Comparison of ENCODE assay signal across 16 mouse cellular contexts in genomic region chr2:180889271-180889920, GRCm38 (mm10). TPM values are rescaled to one million over a fixed set of nuclear protein-coding genes. Genes with fewer than 3 reads are reported as not detected.
A peak's percentile ranks its signal among the peaks of the same experiment; 100 is the strongest.
DNase-seq lines count a peak whose midpoint lies in the region; ATAC-seq lines count a peak whose summit lies in the region.
"Had no signal": no experiment of that assay in that cellular context is flagged by ENCODE, and none has a peak within 500 bp of the region (broad histone marks: within the 10 kb centered on the region; RNA-seq: fewer than 3 reads in every experiment).

No protein-coding gene starts in this region.

- H3K27me3 ChIP-seq in forebrain, embryonic 10.5 days (ENCODE audit: poor library complexity, severe bottlenecking) = peaks cover 67% of the 10 kb centered on the region
- no peaks in the 10 kb centered on the region for H3K27me3 ChIP-seq in hindbrain, embryonic 14.5 days (ENCODE audit: control insufficient read depth, insufficient read depth, low read length)

- WGBS in forebrain, embryonic 10.5 days = 2% methylated on average over 19 of the region's 19 CpGs
- 3% methylated on average over 19 of the region's 19 CpGs for WGBS in hindbrain, embryonic 14.5 days

- peak overlapping the region; percentile 50 for H3K9ac ChIP-seq in hindbrain, embryonic 14.5 days
- H3K9ac ChIP-seq: liver, embryonic 12.5 days had no signal

- peak overlapping the region; percentile 99 for H3K27ac ChIP-seq in forebrain, embryonic 10.5 days
- peak overlapping the region; percentile 99 for H3K27ac ChIP-seq in hindbrain, embryonic 14.5 days
- H3K27ac ChIP-seq: gastrocnemius, adult 2 months; liver, embryonic 12.5 days had no signal

- H3K4me3 ChIP-seq in forebrain, embryonic 10.5 days = peak overlapping the region; percentile 88
- peak overlapping the region; percentile 13 for H3K4me3 ChIP-seq in hindbrain, embryonic 14.5 days (replicated peaks; ENCODE audit: low read length)
- H3K4me3 ChIP-seq: gastrocnemius, adult 2 months; liver, embryonic 12.5 days had no signal

- DNase-seq in R1 (ENCODE audit: low read depth, low spot score) = peak; percentile 18
- peak; percentile 79 for DNase-seq in forebrain, embryonic 10.5 days (ENCODE audit: extremely low spot score, low spot score)
- no peak for DNase-seq in hindbrain, embryonic 14.5 days (ENCODE audit: low spot score)
- peak; percentile 64 for DNase-seq in neural tube, embryonic 10.5 days (ENCODE audit: extremely low spot score, low spot score)
- no peak for DNase-seq in frontal cortex, postnatal 36 days (ENCODE audit: low spot score in 2 of 2)
- DNase-seq in gastrocnemius, postnatal 4 days (ENCODE audit: low spot score in 2 of 2) = no peak
- no peak for DNase-seq in thymus, adult 18-20 months
- no peak for DNase-seq in testis, postnatal 14 days (ENCODE audit: low spot score)
- DNase-seq: adrenal gland, postnatal 36 days; gastrocnemius, adult 2 months; kidney, postnatal 4 days; lung, postnatal 10 days had no signal

- peaks cover 30% of the 10 kb centered on the region for H3K36me3 ChIP-seq in forebrain, embryonic 10.5 days (replicated peaks)
- no peaks in the 10 kb centered on the region for H3K36me3 ChIP-seq in hindbrain, embryonic 14.5 days (replicated peaks; ENCODE audit: control insufficient read depth, insufficient read depth)
- H3K36me3 ChIP-seq: liver, embryonic 12.5 days had no signal

- H3K9me3 ChIP-seq in forebrain, embryonic 10.5 days = no peaks in the 10 kb centered on the region
- no peaks in the 10 kb centered on the region for H3K9me3 ChIP-seq in hindbrain, embryonic 14.5 days (ENCODE audit: control insufficient read depth, low read length)
- H3K9me3 ChIP-seq: liver, embryonic 12.5 days had no signal

- no peak for ATAC-seq in hindbrain, embryonic 14.5 days (ENCODE audit: low FRiP score)
- ATAC-seq: intestine, postnatal 0 days; liver, embryonic 12.5 days had no signal

- peak overlapping the region; percentile 77 for H3K4me2 ChIP-seq in hindbrain, embryonic 14.5 days (replicated peaks)
- H3K4me2 ChIP-seq: liver, embryonic 12.5 days had no signal

- peaks cover 92% of the 10 kb centered on the region for H3K4me1 ChIP-seq in forebrain, embryonic 10.5 days
- peaks cover 30% of the 10 kb centered on the region for H3K4me1 ChIP-seq in hindbrain, embryonic 14.5 days (replicated peaks; ENCODE audit: control insufficient read depth, insufficient read depth, low read length)

RNA-seq across cellular contexts. Expression of gene Ythdf1, which starts 31.4 kb away (rescaled TPM):
- polyA plus RNA-seq in forebrain, embryonic 10.5 days (2016; fragmentation: Nextera tagmentation; extraction: Ambion mirVana) = 47.4 and 56.6 TPM in 2 replicates
- polyA plus RNA-seq in hindbrain, embryonic 14.5 days (2014; fragmentation: Nextera tagmentation; extraction: Ambion mirVana) = 50.0 and 56.6 TPM in 2 replicates
- 10 to 100 TPM; 42.2 to 48.3 TPM for total RNA-seq in gastrocnemius, postnatal 4 days (2021)

RNA-seq across cellular contexts. Expression of gene Birc7, which starts 39.4 kb away (rescaled TPM):
- polyA plus RNA-seq in forebrain, embryonic 10.5 days (2016; fragmentation: Nextera tagmentation; extraction: Ambion mirVana) = 0.54 and 0.56 TPM in 2 replicates
- polyA plus RNA-seq in hindbrain, embryonic 14.5 days (2014; fragmentation: Nextera tagmentation; extraction: Ambion mirVana) = 0.33 TPM in 1 of 2 replicates, not detected in the other
- total RNA-seq in gastrocnemius, postnatal 4 days (2021) = not detected
- total RNA-seq: adrenal gland, postnatal 36 days; gastrocnemius, adult 2 months; left cerebral cortex, postnatal 10 days had no signal
- polyA plus RNA-seq: heart, embryonic 14.5 days; intestine, postnatal 0 days; liver, embryonic 12.5 days had no signal

Comparison
In these comparisons a context has a peak if more than half of its experiments do, and no peak if none do; other contexts are left out.
1. DNase-seq: peak in R1 (single experiment), forebrain, embryonic 10.5 days (single experiment) and neural tube, embryonic 10.5 days (single experiment); none in hindbrain, embryonic 14.5 days (single experiment), frontal cortex, postnatal 36 days (0 of 2), gastrocnemius, postnatal 4 days (0 of 2), thymus, adult 18-20 months (0 of 2) and testis, postnatal 14 days (single experiment).